Mouse (Mus musculus) bone marrow, adult 2 months (tissue): ENCODE data around the gene C5ar1. TPM values are rescaled to one million over a fixed set of nuclear protein-coding genes. Genes with fewer than 3 reads are reported as not detected.

Experiments used
- H3K27ac ChIP-seq: fragments of 200-500 bp; 2 replicates; pipeline ENCODE4 v1.5.1; 2012; ENCODE audit warnings: low read depth, mild to moderate bottlenecking, control low read depth, inconsistent platforms, low read length; ENCODE audit not compliant: control insufficient read depth, poor library complexity, insufficient read depth
- H3K4me1 ChIP-seq: fragments of 200-500 bp; 2 replicates; pipeline ENCODE4 v1.6.1; 2011; ENCODE audit warnings: low read length; ENCODE audit not compliant: control insufficient read depth, insufficient read depth
- H3K4me3 ChIP-seq: fragments of 200-500 bp; replicated peaks from 2 replicates; pipeline ENCODE3; 2011; ENCODE audit warnings: mild to moderate bottlenecking, low read depth, low read length, control low read depth; ENCODE audit not compliant: control insufficient read depth
- CTCF ChIP-seq: fragments of 200-500 bp; IDR thresholded peaks from 2 replicates; pipeline ENCODE4 v1.5.1; 2011; ENCODE audit warnings: low read length, control low read depth; ENCODE audit not compliant: control insufficient read depth, insufficient read depth
- POLR2A ChIP-seq: fragments of 200-500 bp; IDR thresholded peaks from 2 replicates; pipeline ENCODE4 v1.6.1; 2011; ENCODE audit warnings: low read depth, mild to moderate bottlenecking, control low read depth, low read length, borderline replicate concordance; ENCODE audit not compliant: control insufficient read depth
- WGBS: fragments of 180-500 bp; shearing (Covaris S2); methylation state at CpG from one replicate; pipeline ENCODE4 v1.1.7; 2018; 5-methylcytosine and 5-hydroxymethylcytosine counted together
- polyA plus RNA-seq: library from polyadenylated mRNA; stranded (reverse); fragments of >200 nt; gene quantifications from 2 replicates; pipeline ENCODE4 v1.2.4, GENCODE M21; 2011; ENCODE audit warnings: low replicate concordance; ENCODE audit not compliant: missing spikeins, insufficient read depth, insufficient read length

The C5ar1 gene
- polyA plus RNA-seq, 1 experiment: 17.2 TPM

GRCm38 (mm10) chr7:16296146-16296545 is 36.8 kb upstream of the C5ar1 start:
- peaks cover 10% of the 10 kb centered on the region for H3K4me1 ChIP-seq

GRCm38 (mm10) chr7:16295321-16295900 is 36.1 kb upstream of the C5ar1 start:
- WGBS: 1% methylated on average over 41 of the region's 41 CpGs
- TF ChIP-seq CTCF (peak; percentile 12; the same call in 1 of the 2 replicates), POLR2A (peak; percentile 79; the same call in 1 of the 2 replicates)
- peaks cover 10% of the 10 kb centered on the region for H3K4me1 ChIP-seq
- H3K4me3 ChIP-seq: peak overlapping the region; percentile 70
- H3K27ac ChIP-seq: peak overlapping the region; percentile 95

More at GRCm38 (mm10) chr7:16296146-16296545, 36.8 kb upstream of the C5ar1 start:
- TF ChIP-seq CTCF: no peak
- peak overlapping the region; percentile 95; the same call in 1 of the 2 replicates for H3K27ac ChIP-seq
- H3K4me3 ChIP-seq: no peak overlapping the region
- 20% methylated on average over 2 of the region's 2 CpGs for WGBS

- Histone ChIP-seq H3K27ac (peak overlapping the region; percentile 95), H3K4me3 (peak overlapping the region; percentile 70), H3K4me1 (peaks cover 10% of the 10 kb centered on the region)
- WGBS: under 1% methylated on average over 23 of the region's 23 CpGs
- TF ChIP-seq CTCF (peak; percentile 99), POLR2A (peak; percentile 49; the same call in 1 of the 2 replicates)
Observed at GRCm38 (mm10) chr7:16294837-16295236, 35.5 kb upstream of the C5ar1 start.

- TF ChIP-seq POLR2A: no peak
- TF ChIP-seq CTCF: 0 out of 2 replicates have a peak, but pooled peaks have one; percentile 22
- peaks cover 10% of the 10 kb centered on the region for H3K4me1 ChIP-seq
- no peak overlapping the region for H3K4me3 ChIP-seq
- 9% methylated on average over 4 of the region's 4 CpGs for WGBS
- peak overlapping the region; percentile 95 for H3K27ac ChIP-seq
Observed at GRCm38 (mm10) chr7:16294346-16294745, 35.0 kb upstream of the C5ar1 start.

- Histone ChIP-seq H3K4me1 (no peaks in the 10 kb centered on the region), H3K27ac (no peak overlapping the region), H3K4me3 (no peak overlapping the region)
- WGBS: 72% methylated on average over 1 of the region's 1 CpGs
- TF ChIP-seq CTCF (no peak), POLR2A (no peak)
Observed at GRCm38 (mm10) chr7:16287791-16288190, 28.5 kb upstream of the C5ar1 start.

- H3K4me1 ChIP-seq: no peaks in the 10 kb centered on the region
- H3K4me3 ChIP-seq: peak overlapping the region; percentile 64
- TF ChIP-seq POLR2A (no peak), CTCF (no peak)
- H3K27ac ChIP-seq: peak overlapping the region; percentile 94; the same call in 1 of the 2 replicates
- WGBS: 51% methylated on average over 2 of the region's 2 CpGs
Observed at GRCm38 (mm10) chr7:16287016-16287415, 27.7 kb upstream of the C5ar1 start.

- Histone ChIP-seq H3K27ac (peak within 1 kb of the TSS; percentile 94), H3K4me3 (peak within 1 kb of the TSS; percentile 64), H3K4me1 (no peaks in the 10 kb centered on the region)
- no peak; the same call in 1 of the 2 replicates for TF ChIP-seq POLR2A
- no peak for TF ChIP-seq CTCF
- WGBS: under 1% methylated on average over 70 of the region's 70 CpGs
Observed at GRCm38 (mm10) chr7:16286026-16286961, 27.0 kb upstream of the C5ar1 start, which contains the start of gene Ccdc9. Ccdc9 (minus strand) TSS chr7:16286795.

GRCm38 (mm10) chr7:16285450-16286025 is 26.2 kb upstream of the C5ar1 start:
- TF ChIP-seq POLR2A: no peak
- TF ChIP-seq CTCF: no peak
- WGBS: under 1% methylated on average over 14 of the region's 14 CpGs
- peak overlapping the region; percentile 52 for H3K27ac ChIP-seq
- peak overlapping the region; percentile 64 for H3K4me3 ChIP-seq
- no peaks in the 10 kb centered on the region for H3K4me1 ChIP-seq
